Mouse (Mus musculus) CH12F3 (cell line): ENCODE results near the gene Otud7a.

ENCODE experiments used
- in situ Hi-C: fragments of 300-500 bp; cut with MboI; formaldehyde crosslinking; loops from 2 replicates; pipeline ENCODE4 v1.14.3; 2020; ENCODE audit warnings: low sequenced_read_pairs

Gene Otud7a

DNA sequence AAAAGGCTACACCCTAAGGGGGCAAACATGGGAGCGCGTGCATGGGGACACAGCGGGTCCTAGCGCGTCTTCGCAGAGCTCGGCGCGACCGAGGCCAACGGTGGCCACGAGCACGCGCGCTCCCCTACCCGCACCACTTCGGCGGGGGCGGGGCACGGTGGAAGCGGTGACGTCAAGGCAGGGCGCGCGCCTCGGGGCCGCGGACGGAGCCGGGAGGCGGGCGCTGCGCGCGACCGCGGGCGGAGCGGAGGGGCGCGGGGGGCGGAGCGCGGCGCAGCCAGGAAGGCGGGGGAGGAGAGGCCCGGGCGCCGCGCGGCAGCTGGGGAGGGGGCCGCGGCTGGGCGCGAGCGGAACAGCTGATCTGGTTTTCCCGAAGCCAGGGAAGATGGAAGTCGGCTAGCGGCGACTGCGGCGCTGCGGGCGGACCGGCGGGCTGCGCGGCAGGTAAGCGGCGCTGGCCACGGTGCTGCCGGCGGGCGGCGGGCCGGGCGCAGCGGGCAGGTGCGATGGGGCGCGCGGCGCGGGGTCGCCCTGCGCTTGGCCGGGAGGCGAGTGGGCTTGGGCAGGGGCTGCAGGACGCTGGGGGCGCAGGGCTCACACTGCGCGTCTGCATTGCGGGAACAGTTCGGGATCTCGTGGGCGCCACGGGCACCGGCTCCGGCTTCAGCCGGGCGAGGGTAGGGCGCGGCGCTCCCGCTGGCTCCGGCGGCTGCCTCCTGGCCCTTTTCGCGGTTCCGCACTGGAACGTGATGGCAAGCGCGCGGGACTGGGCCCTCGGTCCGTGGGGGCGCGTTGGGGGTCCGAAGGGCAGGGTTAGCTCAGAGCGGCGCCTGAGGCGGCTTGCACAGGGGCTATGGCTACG lies at the start of gene Otud7a:
Gene Otud7a, plus strand, starts transcription at position 268 of the 862 bp plus-strand sequence.
- in situ Hi-C loops: no loop called here

DNA sequence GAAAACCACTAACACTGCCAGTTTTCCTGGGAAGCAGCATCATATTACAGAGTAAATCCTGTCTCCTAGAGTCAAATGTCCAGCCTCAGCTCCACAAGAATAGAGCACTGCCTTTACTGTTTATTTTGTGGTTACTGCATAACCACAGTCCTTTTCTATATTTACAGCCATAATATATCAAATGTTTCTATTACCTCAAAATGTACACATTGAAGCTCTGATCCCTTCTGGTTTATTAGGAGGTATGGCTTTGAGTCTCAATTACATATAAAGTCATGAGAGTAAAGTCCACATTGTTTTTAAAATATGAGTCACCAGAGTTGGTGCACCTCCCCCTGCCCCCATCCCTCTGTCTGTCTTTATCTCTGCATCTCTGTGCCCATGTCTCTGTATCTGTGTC lies 38.6 kb upstream of the Otud7a start:
- in situ Hi-C loops: no loop called here

DNA sequence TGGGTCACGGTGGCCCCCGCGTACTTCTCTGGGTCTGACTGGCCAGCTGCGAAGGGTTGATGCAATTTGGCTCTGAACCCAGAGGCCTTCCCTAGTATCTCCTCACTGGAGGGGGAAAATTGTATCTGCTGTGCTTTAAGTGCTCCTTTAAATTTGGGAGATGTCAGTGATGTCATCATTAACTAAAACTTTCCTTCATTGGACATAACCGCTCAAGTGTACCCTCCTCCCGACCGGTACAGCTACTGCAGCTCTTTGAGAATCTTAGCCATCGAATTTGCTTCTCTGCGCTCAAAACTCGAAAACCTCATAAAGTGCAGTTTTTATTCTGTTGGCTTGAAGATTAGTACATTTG lies 772 bp downstream of the Otud7a start:
- in situ Hi-C loops: no loop called here

- in situ Hi-C loops: no loop called here
Observed at GRCm38 (mm10) chr7:63446951-63447350, 2.4 kb downstream of the Otud7a start.

- in situ Hi-C loops: no loop called here
Observed at GRCm38 (mm10) chr7:63455228-63455627, 10.7 kb downstream of the Otud7a start.

- in situ Hi-C loops: no loop called here
Observed at GRCm38 (mm10) chr7:63462234-63462633, 17.7 kb downstream of the Otud7a start.

- in situ Hi-C loops: no loop called here
Observed at GRCm38 (mm10) chr7:63462684-63463083, 18.1 kb downstream of the Otud7a start.

DNA sequence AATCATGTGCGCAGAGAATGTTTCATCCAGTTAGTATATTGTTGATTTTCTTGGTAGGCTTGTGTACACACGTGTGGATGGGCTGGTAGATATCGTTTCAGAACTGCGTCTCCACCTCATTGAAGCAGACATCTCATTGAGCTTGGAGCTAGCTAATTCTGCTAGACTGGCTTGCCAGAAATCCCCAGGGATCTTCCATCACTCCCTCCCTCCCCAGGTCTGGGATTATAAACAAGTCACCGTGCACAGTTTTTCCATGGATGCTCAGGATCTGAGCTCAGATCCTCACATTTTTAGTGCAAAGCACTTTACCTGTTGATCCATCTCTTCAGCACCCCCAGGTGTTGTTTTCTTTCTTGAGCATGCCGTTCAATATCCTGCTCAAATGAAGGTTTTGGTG lies 22.2 kb downstream of the Otud7a start:
- in situ Hi-C loops: no loop called here

- in situ Hi-C loops: no loop called here
Observed at GRCm38 (mm10) chr7:63468258-63468657, 23.7 kb downstream of the Otud7a start.

DNA sequence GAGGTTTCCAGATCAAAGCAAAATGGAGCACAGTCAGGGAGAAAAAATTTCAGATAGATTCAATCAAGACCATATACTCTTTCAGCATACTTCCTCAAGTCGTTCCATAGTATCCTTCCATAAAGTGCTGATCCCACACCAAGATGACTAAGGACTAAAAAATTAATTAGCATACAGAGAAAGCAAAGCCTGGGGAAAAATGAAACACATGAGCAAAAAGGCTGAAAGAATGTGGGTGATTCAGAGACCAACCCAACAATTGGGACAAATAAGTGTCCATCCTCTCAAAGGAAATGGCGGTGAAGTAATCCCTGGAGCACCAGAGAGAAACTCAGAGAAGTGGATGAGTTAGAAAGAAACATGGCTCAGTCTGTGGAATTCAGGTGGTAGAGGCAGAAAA lies 38.5 kb downstream of the Otud7a start:
- in situ Hi-C loops: no loop called here

- in situ Hi-C loops: no loop called here
Observed at GRCm38 (mm10) chr7:63497051-63497547, 52.5 kb downstream of the Otud7a start.

- in situ Hi-C loops: no loop called here
Observed at GRCm38 (mm10) chr7:63504202-63504601, 59.7 kb downstream of the Otud7a start.

- in situ Hi-C loops: no loop called here
Observed at GRCm38 (mm10) chr7:63508079-63508478, 63.5 kb downstream of the Otud7a start.

DNA sequence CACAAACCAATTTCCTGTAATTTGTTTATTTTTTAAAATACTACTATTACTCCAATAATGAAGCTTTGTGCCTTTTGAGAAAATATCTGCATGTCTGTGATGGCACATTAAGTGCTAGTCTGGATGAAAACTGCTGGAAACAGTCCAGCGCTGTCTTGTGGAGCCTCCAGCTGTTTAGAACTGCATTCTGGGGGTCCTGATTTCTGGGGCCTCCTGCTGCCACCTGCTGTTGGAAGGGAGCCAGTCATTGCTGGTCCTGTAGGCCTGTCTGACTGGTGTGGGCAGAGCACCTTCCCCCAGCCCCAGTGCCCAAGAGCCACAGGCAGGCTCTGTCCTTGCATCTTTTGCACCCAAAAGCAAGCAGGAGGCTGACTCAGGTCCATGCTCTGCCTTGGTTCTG lies 65.3 kb downstream of the Otud7a start:
- in situ Hi-C loops: no loop called here

- in situ Hi-C loops: no loop called here
Observed at GRCm38 (mm10) chr7:63511458-63511857, 66.9 kb downstream of the Otud7a start.

GRCm38 (mm10) chr7:63512561-63512960 lies 68.0 kb downstream of the Otud7a start:
- in situ Hi-C loops: no loop called here

DNA sequence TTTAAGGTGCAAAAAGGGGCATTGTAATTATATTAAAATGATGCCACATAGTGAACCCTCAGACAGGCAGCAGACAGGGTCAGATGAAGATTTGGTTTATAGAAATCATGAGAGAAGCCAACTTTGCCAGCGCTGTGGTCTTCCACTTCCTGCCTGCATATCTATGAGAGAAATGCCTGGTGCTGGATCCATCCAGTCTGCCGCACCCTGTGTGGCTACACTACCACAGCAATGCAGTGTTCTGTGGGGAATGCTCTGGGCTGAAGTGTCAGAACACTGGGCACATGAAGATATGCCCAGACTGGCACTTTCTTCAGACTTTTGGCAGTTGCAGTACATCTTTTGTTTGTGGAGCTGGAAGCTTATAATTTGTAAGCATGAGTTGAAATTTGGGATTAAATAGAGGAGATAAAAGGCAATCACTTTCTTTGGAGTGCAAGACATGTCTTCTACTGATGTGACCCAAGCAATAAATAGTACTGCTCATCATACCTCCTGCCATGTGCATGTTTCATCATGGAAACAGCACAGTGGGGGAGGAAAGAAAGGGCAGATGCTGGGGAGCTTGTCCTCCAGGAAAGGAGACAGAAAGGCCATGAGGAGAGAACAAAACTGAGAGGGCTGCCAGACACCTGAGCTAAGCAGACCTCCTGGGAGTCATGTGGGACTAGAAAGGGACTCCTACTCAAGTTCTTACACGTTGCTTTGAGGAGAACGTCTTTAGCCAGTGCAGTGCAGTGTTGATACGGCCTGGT lies 71.8 kb downstream of the Otud7a start:
- in situ Hi-C loops: no loop called here

- in situ Hi-C loops: no loop called here
Observed at GRCm38 (mm10) chr7:63520299-63520698, 75.7 kb downstream of the Otud7a start.

DNA sequence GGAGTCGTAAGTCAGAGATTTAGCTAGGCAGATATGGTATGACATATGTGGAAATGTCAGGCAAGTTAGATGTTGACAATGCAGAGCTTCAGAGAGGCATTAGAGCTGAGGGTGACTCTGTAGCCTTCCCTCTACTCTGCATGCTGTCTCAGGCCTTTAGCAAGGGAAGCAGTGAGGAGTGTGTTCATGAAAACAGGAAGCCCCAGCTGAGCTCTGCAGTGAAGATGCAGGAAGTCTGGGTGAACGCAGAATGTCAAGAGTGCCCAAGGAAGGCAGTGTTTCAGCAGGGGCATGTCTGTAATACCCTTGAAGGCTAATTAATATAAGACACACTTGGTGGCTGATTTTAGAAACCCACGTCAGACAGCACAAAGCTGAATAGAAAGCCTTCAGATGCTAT lies 77.9 kb downstream of the Otud7a start:
- in situ Hi-C loops: no loop called here

GRCm38 (mm10) chr7:63523051-63523450 lies 78.5 kb downstream of the Otud7a start:
- in situ Hi-C loops: no loop called here

DNA sequence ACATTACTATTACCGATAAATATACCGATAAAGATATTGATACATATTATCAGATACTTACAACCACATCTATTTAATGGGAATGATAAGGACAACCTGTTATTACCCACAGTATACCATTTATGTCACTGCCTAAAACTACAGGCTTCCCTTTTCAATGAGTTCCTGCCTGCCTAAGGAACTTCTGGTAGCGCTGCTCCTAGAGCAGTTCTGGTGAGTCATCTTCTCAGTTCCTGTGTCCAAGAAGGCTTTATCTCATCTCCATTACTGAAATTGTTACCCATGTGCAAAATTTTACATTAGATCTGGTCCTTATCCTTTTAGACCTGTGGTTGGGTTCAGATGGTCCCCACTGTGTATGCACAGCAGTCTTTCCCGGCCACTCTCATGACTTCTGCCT lies 95.7 kb downstream of the Otud7a start:
- in situ Hi-C loops: no loop called here

- in situ Hi-C loops: no loop called here
Observed at GRCm38 (mm10) chr7:63554457-63554856, 109.9 kb downstream of the Otud7a start.
